Mouse (Mus musculus) CH12.LX (cell line): ENCODE results near the gene C1qtnf5.

ENCODE experiments used
- CTCF ChIP-seq, 2 experiments: IDR thresholded peaks in 1 of 2; conservative IDR thresholded peaks in 1 of 2; 2 replicates each; pipeline ENCODE4 v1.5.1; 2011 to 2012; ENCODE audit warnings: low read depth in 2 of 2, low read length in 2 of 2, improper control_type of control experiment in 1 of 2, inconsistent platforms in 1 of 2, mild to moderate bottlenecking in 1 of 2, moderate library complexity in 1 of 2
- E2F4 ChIP-seq: IDR thresholded peaks from 2 replicates; pipeline ENCODE4 v1.6.1; 2011; ENCODE audit warnings: low read depth, low read length, improper control_type of control experiment; ENCODE audit not compliant: insufficient replicate concordance
- EP300 ChIP-seq: IDR thresholded peaks from 2 replicates; pipeline ENCODE4 v1.6.1; 2011; ENCODE audit warnings: low read length, improper control_type of control experiment
- ETS1 ChIP-seq: conservative IDR thresholded peaks from 2 replicates; pipeline ENCODE4 v1.6.1; 2012; ENCODE audit warnings: low read depth, mild to moderate bottlenecking, inconsistent platforms, low read length, improper control_type of control experiment, moderate library complexity
- JUN ChIP-seq: IDR thresholded peaks from 2 replicates; pipeline ENCODE4 v1.6.1; 2011; ENCODE audit warnings: low read depth, mild to moderate bottlenecking, low read length, improper control_type of control experiment, moderate library complexity; ENCODE audit not compliant: insufficient read depth
- MAFK ChIP-seq: IDR thresholded peaks from 2 replicates; pipeline ENCODE4 v1.6.1; 2011; ENCODE audit warnings: low read length, improper control_type of control experiment; ENCODE audit not compliant: insufficient replicate concordance
- MAX ChIP-seq: IDR thresholded peaks from 2 replicates; pipeline ENCODE4 v1.6.1; 2011; ENCODE audit warnings: low read length, improper control_type of control experiment
- POLR2A ChIP-seq: IDR thresholded peaks from 2 replicates; pipeline ENCODE4 v1.6.1; 2011; ENCODE audit warnings: low read depth, mild to moderate bottlenecking, improper control_type of control experiment, low read length
- RCOR1 ChIP-seq: conservative IDR thresholded peaks from 2 replicates; pipeline ENCODE4 v1.6.1; 2012; ENCODE audit warnings: low read depth, mild to moderate bottlenecking, inconsistent platforms, low read length, improper control_type of control experiment

DNA sequence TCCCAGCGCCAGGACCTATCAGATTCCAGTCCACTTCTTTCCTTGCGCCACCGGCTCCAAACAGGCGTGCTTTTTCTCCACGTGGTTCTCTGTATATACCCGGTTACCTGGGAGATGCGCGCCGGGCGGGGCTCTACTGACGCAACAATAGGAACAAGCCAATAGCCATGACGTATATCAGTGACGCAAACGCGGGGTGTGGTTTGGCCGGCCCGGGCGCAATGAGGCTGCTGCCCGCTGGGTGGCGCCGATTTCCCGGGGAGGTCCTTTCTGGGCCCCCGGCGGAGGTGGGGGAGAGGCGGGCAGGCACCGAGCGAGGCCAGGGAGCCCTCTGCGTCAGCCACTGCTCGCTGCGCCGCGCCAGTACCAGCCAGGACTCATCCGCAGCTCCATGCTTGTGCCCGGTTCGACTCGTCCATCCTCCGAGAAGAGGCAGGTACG lies 40.2 kb upstream of the C1qtnf5 start, which contains the start of gene Usp2:
- TF ChIP-seq RCOR1 = no peak
- no peak for TF ChIP-seq E2F4
- TF ChIP-seq MAX = peak; percentile 99
- no peak for TF ChIP-seq ETS1
- TF ChIP-seq CTCF (conservative IDR thresholded peaks at IDR 0.05 in 1 of 2, IDR thresholded peaks at IDR 0.05 in 1 of 2; ENCODE audit: low read depth in 2 of 2, low read length in 2 of 2) = peak in 1 of 2 experiments; percentile 87; a peak in 2 of 4 replicates
- TF ChIP-seq POLR2A = no peak
- TF ChIP-seq JUN = no peak
- no peak for TF ChIP-seq MAFK
- TF ChIP-seq EP300 = no peak
